In the genomic region with DNA sequence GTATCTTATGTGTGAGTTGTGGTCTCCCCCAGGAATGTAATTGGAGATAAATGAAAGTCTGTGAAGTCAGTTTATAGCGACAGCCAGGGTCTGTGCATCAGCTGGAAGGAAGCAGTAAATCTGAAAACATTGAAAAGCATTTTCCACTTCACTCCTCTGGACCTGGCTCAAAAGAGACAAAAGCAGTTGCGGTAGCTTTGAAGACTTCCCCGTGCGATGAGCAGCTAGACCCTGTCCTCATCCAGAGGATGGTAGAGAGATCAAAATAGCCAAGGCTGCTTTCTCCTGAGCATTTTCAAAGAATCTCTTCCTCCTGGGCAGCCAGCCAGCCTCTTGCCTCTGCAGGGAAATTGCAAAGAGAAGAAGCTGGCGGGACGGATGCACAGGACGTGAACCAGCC, we compare ENCODE assay signal across 8 mouse cellular contexts.
DNase-seq lines count a peak whose midpoint lies in the region; ATAC-seq and TF ChIP-seq lines count a peak whose summit lies in the region.

No protein-coding gene starts in this region.

- ATAC-seq in midbrain, embryonic 13.5 days, result peak; percentile 67

- no peaks in the 10 kb centered on the region for H3K27me3 ChIP-seq in cerebellum, adult 2 months (ENCODE audit: control insufficient read depth, insufficient read depth, low read length)
- H3K27me3 ChIP-seq in midbrain, embryonic 13.5 days, result no peaks in the 10 kb centered on the region

- TF ChIP-seq POLR2A in cerebellum, adult 2 months (IDR thresholded peaks at IDR 0.05; ENCODE audit: borderline replicate concordance, insufficient read depth, low read length), result no peak

- 25% methylated on average over 7 of the region's 7 CpGs for WGBS in cerebellum, adult 2 months
- 19% methylated on average over 7 of the region's 7 CpGs for WGBS in midbrain, embryonic 13.5 days

- H3K4me2 ChIP-seq in midbrain, embryonic 13.5 days (replicated peaks), result peak overlapping the region; percentile 21; the same call in 1 of the 2 replicates

- DNase-seq in adrenal gland, postnatal 25 days, result peak; percentile 10
- no peak for DNase-seq in adrenal gland, adult 18-20 months (ENCODE audit: low spot score in 2 of 2)
- DNase-seq in cerebellum, adult 2 months, result peak; percentile 62 to 64
- DNase-seq in kidney, adult 8-10 months, result peak; percentile 19 to 20
- no peak for DNase-seq in thymus, postnatal 14 days
- no peak for DNase-seq in embryo, embryonic 11 days
- DNase-seq in liver, result no peak

- TF ChIP-seq CTCF in cerebellum, adult 2 months (IDR thresholded peaks at IDR 0.05; ENCODE audit: borderline replicate concordance, insufficient read depth, low read depth, low read length), result no peak

- H3K27ac ChIP-seq in cerebellum, adult 2 months (ENCODE audit: insufficient read depth, low read length), result 0 out of 2 replicates have a peak overlapping the region, but pooled peaks have one; percentile 28
- peak overlapping the region; percentile 87 for H3K27ac ChIP-seq in midbrain, embryonic 13.5 days

- no peaks in the 10 kb centered on the region for H3K9me3 ChIP-seq in midbrain, embryonic 13.5 days

- no peak overlapping the region for H3K4me3 ChIP-seq in cerebellum, adult 2 months (replicated peaks; ENCODE audit: insufficient read depth, low read depth, low read length)
- H3K4me3 ChIP-seq in midbrain, embryonic 13.5 days (replicated peaks), result no peak overlapping the region

- peak overlapping the region; percentile 30; the same call in 1 of the 2 replicates for H3K9ac ChIP-seq in midbrain, embryonic 13.5 days (replicated peaks)

- H3K4me1 ChIP-seq in cerebellum, adult 2 months (ENCODE audit: control insufficient read depth, insufficient read depth, low read length), result peaks cover 9% of the 10 kb centered on the region
- H3K4me1 ChIP-seq in midbrain, embryonic 13.5 days (replicated peaks), result peaks cover 39% of the 10 kb centered on the region

- no peaks in the 10 kb centered on the region for H3K36me3 ChIP-seq in midbrain, embryonic 13.5 days

Comparison
In these comparisons a context has a peak if more than half of its experiments do, and no peak if none do; other contexts are left out.
1. DNase-seq: peak in adrenal gland, postnatal 25 days (single experiment), cerebellum, adult 2 months (2 of 2) and kidney, adult 8-10 months (2 of 2); none in adrenal gland, adult 18-20 months (0 of 2), thymus, postnatal 14 days (single experiment), embryo, embryonic 11 days (single experiment) and liver (single experiment).